Mouse (Mus musculus) spleen, postnatal 36 days (tissue): ENCODE results near the gene Pde10a.

Source experiments
- DNase-seq, 2 experiments: peaks; one replicate each; pipeline ENCODE4 v3.0.0; 2022; ENCODE audit warnings: low spot score in 2 of 2, mixed read lengths in 1 of 2

The Pde10a gene

GRCm38 (mm10) chr17:8580360-8580759, 55.2 kb downstream of the Pde10a start:
- DNase-seq: no peak

GRCm38 (mm10) chr17:8581579-8581978, 56.4 kb downstream of the Pde10a start:
- DNase-seq: no peak

- DNase-seq: peak; percentile 19 to 21
Observed at GRCm38 (mm10) chr17:8592427-8593277, 67.5 kb downstream of the Pde10a start.

- DNase-seq: peak in 1 of 2 experiments; percentile 23
Observed at GRCm38 (mm10) chr17:8597790-8598189, 72.6 kb downstream of the Pde10a start.

GRCm38 (mm10) chr17:8602976-8603375, 77.8 kb downstream of the Pde10a start:
- no peak for DNase-seq

- DNase-seq: no peak
Observed at GRCm38 (mm10) chr17:8605921-8606320, 80.7 kb downstream of the Pde10a start.

- DNase-seq: no peak
Observed at GRCm38 (mm10) chr17:8606695-8607094, 81.5 kb downstream of the Pde10a start.

GRCm38 (mm10) chr17:8611916-8612315, 86.7 kb downstream of the Pde10a start:
- DNase-seq: no peak

GRCm38 (mm10) chr17:8613882-8614551, 88.8 kb downstream of the Pde10a start:
- DNase-seq: peak in 1 of 2 experiments; percentile 29

GRCm38 (mm10) chr17:8620346-8620745, 95.2 kb downstream of the Pde10a start:
- DNase-seq: no peak

GRCm38 (mm10) chr17:8621105-8621504, 95.9 kb downstream of the Pde10a start:
- DNase-seq: no peak

GRCm38 (mm10) chr17:8621906-8622305, 96.7 kb downstream of the Pde10a start:
- no peak for DNase-seq

- no peak for DNase-seq
Observed at GRCm38 (mm10) chr17:8626421-8626820, 101.2 kb downstream of the Pde10a start.

- DNase-seq: no peak
Observed at GRCm38 (mm10) chr17:8631701-8632100, 106.5 kb downstream of the Pde10a start.

GRCm38 (mm10) chr17:8633596-8633995, 108.4 kb downstream of the Pde10a start:
- DNase-seq: no peak

GRCm38 (mm10) chr17:8634476-8634875, 109.3 kb downstream of the Pde10a start:
- no peak for DNase-seq

- no peak for DNase-seq
Observed at GRCm38 (mm10) chr17:8636231-8636630, 111.1 kb downstream of the Pde10a start.

- DNase-seq: no peak
Observed at GRCm38 (mm10) chr17:8636691-8637090, 111.5 kb downstream of the Pde10a start.

GRCm38 (mm10) chr17:8637181-8637580, 112.0 kb downstream of the Pde10a start:
- DNase-seq: no peak

- DNase-seq: no peak
Observed at GRCm38 (mm10) chr17:8639703-8640380, 114.7 kb downstream of the Pde10a start.

GRCm38 (mm10) chr17:8640741-8641480, 115.7 kb downstream of the Pde10a start:
- DNase-seq: no peak

- no peak for DNase-seq
Observed at GRCm38 (mm10) chr17:8641491-8641890, 116.3 kb downstream of the Pde10a start.
